Mouse (Mus musculus): ENCODE data around the gene Cpsf4. TPM values are rescaled to one million over a fixed set of nuclear protein-coding genes. Genes with fewer than 3 reads are reported as not detected.
"Not testable (repeated sequence)": the region's sequence is repeated elsewhere in the genome, so short reads cannot be mapped to it uniquely, and the experiment has no call there.

Gene Cpsf4
- total RNA-seq, 2 experiments from 2014 or later: 24.0 to 24.2 TPM

DNA sequence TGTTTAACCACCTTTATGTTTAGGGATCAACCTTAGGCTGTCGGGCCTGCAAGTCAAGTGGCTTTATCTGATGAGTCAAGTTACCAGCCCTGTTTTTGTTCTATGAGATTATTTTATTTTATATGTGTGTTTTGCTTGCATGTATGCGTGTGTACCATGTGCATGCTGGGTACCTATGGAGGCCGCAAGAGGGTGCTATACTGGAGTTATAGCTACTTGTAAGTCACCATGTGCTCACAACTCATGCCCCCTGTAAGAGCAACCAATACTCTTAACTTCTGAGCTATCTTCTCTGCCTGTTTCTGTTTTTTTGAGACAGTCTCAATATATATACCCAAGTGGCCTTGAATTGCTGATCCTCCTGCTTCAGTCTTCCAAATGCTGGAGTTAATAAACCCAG is 46.5 kb downstream of the Cpsf4 start:
- intact Hi-C loops (cut with DNase I): no loop called here
- no peak for DNase-seq (ENCODE audit: low spot score in 2 of 2)

GRCm38 (mm10) chr5:145214679-145215078 is 47.7 kb downstream of the Cpsf4 start:
- intact Hi-C loops (cut with DNase I): no loop called here
- no peak for DNase-seq (ENCODE audit: low spot score in 2 of 2)

- DNase-seq (ENCODE audit: low spot score in 2 of 2): no peak
- intact Hi-C loops (cut with DNase I): no loop called here
Observed at GRCm38 (mm10) chr5:145217746-145218145, 50.7 kb downstream of the Cpsf4 start.

GRCm38 (mm10) chr5:145218206-145218605 is 51.2 kb downstream of the Cpsf4 start:
- no peak for DNase-seq (ENCODE audit: low spot score in 2 of 2)
- intact Hi-C loops (cut with DNase I): no loop called here

- no peak for DNase-seq (ENCODE audit: low spot score in 2 of 2)
- intact Hi-C loops (cut with DNase I): no loop called here
Observed at GRCm38 (mm10) chr5:145218671-145219070, 51.7 kb downstream of the Cpsf4 start.

DNA sequence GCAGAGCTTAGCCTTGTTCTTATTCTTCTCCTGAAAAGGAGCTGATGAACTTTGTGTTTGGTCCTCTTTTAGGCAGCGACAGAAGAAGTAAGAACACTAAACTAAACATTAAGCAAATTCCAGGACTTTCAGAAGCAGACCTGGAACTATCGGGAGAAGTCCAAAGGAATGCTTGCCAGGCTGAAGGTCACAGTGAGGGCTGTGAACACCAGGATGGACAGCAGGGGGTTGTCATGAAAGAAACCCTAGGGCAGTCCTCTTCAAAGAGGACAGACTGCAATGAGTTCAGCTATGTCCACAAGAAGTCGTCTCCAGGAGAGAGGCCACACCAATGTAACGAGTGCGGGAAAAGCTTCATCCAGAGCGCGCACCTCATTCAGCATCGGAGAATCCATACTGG is 53.0 kb downstream of the Cpsf4 start:
- no peak for DNase-seq (ENCODE audit: low spot score in 2 of 2)
- intact Hi-C loops (cut with DNase I): no loop called here

GRCm38 (mm10) chr5:145222840-145223239 is 55.8 kb downstream of the Cpsf4 start:
- intact Hi-C loops (cut with DNase I): no loop called here
- DNase-seq (ENCODE audit: low spot score in 2 of 2): no peak

GRCm38 (mm10) chr5:145223395-145223794 is 56.4 kb downstream of the Cpsf4 start:
- no peak for DNase-seq (ENCODE audit: low spot score in 2 of 2)
- intact Hi-C loops (cut with DNase I): no loop called here

GRCm38 (mm10) chr5:145226453-145226852 is 59.4 kb downstream of the Cpsf4 start:
- intact Hi-C loops (cut with DNase I): no loop called here
- DNase-seq (ENCODE audit: low spot score in 2 of 2): no peak

- intact Hi-C loops (cut with DNase I); DNase-seq (ENCODE audit: low spot score in 2 of 2): not testable (repeated sequence)
Observed at GRCm38 (mm10) chr5:145229283-145229682, 62.3 kb downstream of the Cpsf4 start.

DNA sequence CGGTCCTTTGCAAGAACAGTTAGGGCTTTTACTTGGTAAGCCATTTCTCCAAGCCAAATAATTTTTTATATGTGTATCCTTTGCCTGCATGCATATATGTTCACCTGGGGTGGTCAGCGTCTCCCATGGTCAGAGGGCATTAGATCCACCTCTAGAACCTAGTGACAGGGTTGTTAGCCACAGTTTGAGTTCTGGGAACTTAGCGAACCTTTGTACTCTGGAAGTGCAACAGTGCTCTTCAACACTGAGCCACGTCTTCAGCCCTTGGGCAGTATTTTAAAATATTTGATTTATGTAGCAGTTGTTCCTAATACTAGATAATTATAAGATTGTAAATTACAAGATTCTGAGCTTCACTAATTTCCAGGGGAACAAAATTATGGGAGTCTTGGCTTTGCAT is 63.6 kb downstream of the Cpsf4 start:
- DNase-seq (ENCODE audit: low spot score in 2 of 2): no peak
- intact Hi-C loops (cut with DNase I): loop anchor here (2.0 kb wide), 2 partner anchors 26 to 50 kb away; partner anchors contain the start of genes Zkscan5 and Zscan25

- intact Hi-C loops (cut with DNase I): loop anchor here (2.0 kb wide), 2 partner anchors 27 to 49 kb away; partner anchors contain the start of genes Zkscan5 and Zscan25
- DNase-seq (ENCODE audit: low spot score in 2 of 2): peak; percentile 97
Observed at GRCm38 (mm10) chr5:145231367-145231871, 64.4 kb downstream of the Cpsf4 start, which contains the start of gene Zfp655. TSS of gene Zfp655 (plus strand) at chr5:145231715.

Other genes with a start within 250 kb of the Cpsf4 start
- gene Smurf1, start 201.4 kb upstream of the Cpsf4 start, total RNA-seq (2021): 10 to 100 TPM; 37.2 to 40.8 TPM
- gene Gm4871, start 134.5 kb upstream of the Cpsf4 start, total RNA-seq (2021): not detected
- gene 1700018F24Rik, start 124.2 kb upstream of the Cpsf4 start, total RNA-seq (2021): not detected
- 100 to 1,000 TPM; 202 to 205 TPM for gene Arpc1a, start 83.4 kb upstream of the Cpsf4 start, total RNA-seq (2021)
- not detected for gene Kpna7, start 83.2 kb upstream of the Cpsf4 start, total RNA-seq (2021)
- 10 to 100 TPM; 31.3 to 35.0 TPM for gene Arpc1b, start 53.0 kb upstream of the Cpsf4 start, total RNA-seq (2021)
- 10 to 100 TPM; 85.9 to 96.7 TPM for gene Pdap1, start 27.0 kb upstream of the Cpsf4 start, total RNA-seq (2021)
- 10 to 100 TPM; 77.9 to 95.3 TPM for gene Bud31, start 26.9 kb upstream of the Cpsf4 start, total RNA-seq (2021)
- 10 to 100 TPM; 16.4 to 17.7 TPM for gene Ptcd1, start 105 bp upstream of the Cpsf4 start, total RNA-seq (2021)
- gene Atp5j2, start 24.8 kb downstream of the Cpsf4 start, total RNA-seq (2021): 100 to 1,000 TPM; 280 to 283 TPM
- gene Zkscan14, start 34.7 kb downstream of the Cpsf4 start, total RNA-seq (2021): 10 to 100 TPM in 1 of 2 experiments, 1 to 10 TPM in 1; 9.2 to 10.4 TPM
- 10 to 100 TPM; 11.7 to 12.3 TPM for gene Zkscan5, start 37.3 kb downstream of the Cpsf4 start, total RNA-seq (2021)
- 10 to 100 TPM; 23.9 to 26.1 TPM for gene Zfp655, start 64.5 kb downstream of the Cpsf4 start, total RNA-seq (2021)
- 10 to 100 TPM; 17.2 to 18.1 TPM for gene Zscan25, start 113.3 kb downstream of the Cpsf4 start, total RNA-seq (2021)
- gene Cyp3a57, start 178.1 kb downstream of the Cpsf4 start, total RNA-seq (2021): not detected